Mouse (Mus musculus): Measurements from ENCODE around the gene B130006D01Rik.

DNA sequence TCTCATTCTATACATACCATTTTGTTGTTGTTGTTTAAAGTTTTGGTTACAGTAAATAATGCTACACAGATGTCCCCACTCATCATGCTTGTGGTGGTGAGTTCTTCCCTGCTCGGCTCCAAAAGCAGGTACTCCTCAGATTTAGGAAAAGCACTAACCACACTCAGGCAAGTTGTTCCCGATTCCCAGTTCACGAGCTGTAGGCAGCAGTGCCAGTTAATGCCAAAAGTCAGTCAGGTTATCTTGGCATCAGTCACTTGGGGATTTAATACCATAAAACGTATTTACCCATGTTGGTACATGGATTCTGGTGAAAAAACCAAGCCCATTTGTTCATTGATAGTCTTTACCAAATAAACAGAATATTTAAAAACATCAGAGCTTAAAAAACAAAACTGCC is 2.8 kb downstream of the B130006D01Rik start:
- TF ChIP-seq CTCF (IDR thresholded peaks at IDR 0.05; ENCODE audit: borderline replicate concordance, control insufficient read depth, extremely low read depth, insufficient read depth, low read length, poor library complexity) (no peak), POLR2A (IDR thresholded peaks at IDR 0.05; ENCODE audit: control insufficient read depth, extremely low read depth, insufficient read depth, low read length, poor library complexity) (no peak)
